Mouse (Mus musculus): ENCODE measurements around the gene Tmem38a. TPM values are rescaled to one million over a fixed set of nuclear protein-coding genes. Genes with fewer than 3 reads are reported as not detected.
A peak's percentile ranks its signal among the peaks of the same experiment; 100 is the strongest.

Tmem38a gene
- total and polyA plus RNA-seq, 3 experiments, result 1.6 to 3.3 (median 2.8) TPM

- Histone ChIP-seq H3K27me3 (ENCODE audit: insufficient read depth, low read length) (peaks cover 19% of the 10 kb centered on the region), H3K4me1 (ENCODE audit: insufficient read depth, low read depth, low read length) (peaks cover 17% of the 10 kb centered on the region), H3K9me3 (replicated peaks) (no peaks in the 10 kb centered on the region), H3K36me3 (replicated peaks) (no peaks in the 10 kb centered on the region), H3K4me3 (ENCODE audit: low read depth, low read length) (no peak overlapping the region)
- ATAC-seq (ENCODE audit: extremely low read depth, insufficient number of reproducible peaks, low FRiP score, poor library complexity, severe bottlenecking) (no peak), DNase-seq (ENCODE audit: low spot score) (no peak)
- TF ChIP-seq GATA2 (IDR thresholded peaks at IDR 0.05; ENCODE audit: borderline replicate concordance, low read depth, low read length) (no peak), CTCF (IDR thresholded peaks at IDR 0.05; ENCODE audit: low read depth, low read length) (0 out of 2 replicates have a peak, but pooled peaks have one; percentile 13)
Measured at GRCm38 (mm10) chr8:72590198-72590597, 18.3 kb downstream of the Tmem38a start.

Other genes starting within 250 kb of the Tmem38a start
- gene Eps15l1, start 150.6 kb upstream of the Tmem38a start, total RNA-seq (2014; fragmentation: Nextera tagmentation), result 95.7 and 110 TPM in 2 replicates
- gene Eps15l1, start 150.6 kb upstream of the Tmem38a start, total RNA-seq (2017), result 31.9 and 37.2 TPM in 2 replicates
- 10.8 and 16.7 TPM in 2 replicates for gene Eps15l1, start 150.6 kb upstream of the Tmem38a start, polyA plus RNA-seq (2012)
- 3.6 and 5.1 TPM in 2 replicates for gene Calr3, start 128.2 kb upstream of the Tmem38a start, total RNA-seq (2014; fragmentation: Nextera tagmentation)
- gene Calr3, start 128.2 kb upstream of the Tmem38a start, total RNA-seq (2017), result 0.58 and 0.87 TPM in 2 replicates
- 0.08 and 0.13 TPM in 2 replicates for gene Calr3, start 128.2 kb upstream of the Tmem38a start, polyA plus RNA-seq (2012)
- gene 1700030K09Rik, start 128.2 kb upstream of the Tmem38a start, total RNA-seq (2014; fragmentation: Nextera tagmentation), result 10.8 and 17.2 TPM in 2 replicates
- 7.3 and 9.0 TPM in 2 replicates for gene 1700030K09Rik, start 128.2 kb upstream of the Tmem38a start, total RNA-seq (2017)
- 3.9 and 5.0 TPM in 2 replicates for gene 1700030K09Rik, start 128.2 kb upstream of the Tmem38a start, polyA plus RNA-seq (2012)
- gene Cherp, start 96.8 kb upstream of the Tmem38a start, total RNA-seq (2014; fragmentation: Nextera tagmentation), result 142 and 187 TPM in 2 replicates
- 11.0 and 16.2 TPM in 2 replicates for gene Cherp, start 96.8 kb upstream of the Tmem38a start, total RNA-seq (2017)
- 303 and 317 TPM in 2 replicates for gene Cherp, start 96.8 kb upstream of the Tmem38a start, polyA plus RNA-seq (2012)
- 22.4 and 40.9 TPM in 2 replicates for gene Slc35e1, start 79.4 kb upstream of the Tmem38a start, total RNA-seq (2014; fragmentation: Nextera tagmentation)
- 22.7 and 24.5 TPM in 2 replicates for gene Slc35e1, start 79.4 kb upstream of the Tmem38a start, total RNA-seq (2017)
- gene Slc35e1, start 79.4 kb upstream of the Tmem38a start, polyA plus RNA-seq (2012), result 7.9 and 9.0 TPM in 2 replicates
- gene Med26, start 23.8 kb upstream of the Tmem38a start, total RNA-seq (2014; fragmentation: Nextera tagmentation), result 14.8 and 17.9 TPM in 2 replicates
- gene Med26, start 23.8 kb upstream of the Tmem38a start, total RNA-seq (2017), result 6.9 and 7.6 TPM in 2 replicates
- 43.8 and 61.3 TPM in 2 replicates for gene Med26, start 23.8 kb upstream of the Tmem38a start, polyA plus RNA-seq (2012)
- gene Smim7, start 967 bp upstream of the Tmem38a start, total RNA-seq (2014; fragmentation: Nextera tagmentation), result 26.8 and 36.6 TPM in 2 replicates
- gene Smim7, start 967 bp upstream of the Tmem38a start, total RNA-seq (2017), result 30.6 and 32.9 TPM in 2 replicates
- 14.3 and 15.8 TPM in 2 replicates for gene Smim7, start 967 bp upstream of the Tmem38a start, polyA plus RNA-seq (2012)
- not detected in 2 replicates for gene Nwd1, start 74.7 kb downstream of the Tmem38a start, total RNA-seq (2014; fragmentation: Nextera tagmentation)
- gene Nwd1, start 74.7 kb downstream of the Tmem38a start, total RNA-seq (2017), result 0.06 and 0.16 TPM in 2 replicates
- gene Nwd1, start 74.7 kb downstream of the Tmem38a start, polyA plus RNA-seq (2012), result 0.05 TPM in 1 of 2 replicates, not detected in the other
- gene Sin3b, start 151.2 kb downstream of the Tmem38a start, total RNA-seq (2014; fragmentation: Nextera tagmentation), result 73.8 and 82.2 TPM in 2 replicates
- 186 and 202 TPM in 2 replicates for gene Sin3b, start 151.2 kb downstream of the Tmem38a start, total RNA-seq (2017)
- 58.9 and 64.7 TPM in 2 replicates for gene Sin3b, start 151.2 kb downstream of the Tmem38a start, polyA plus RNA-seq (2012)
- not detected in 2 replicates for gene F2rl3, start 189.8 kb downstream of the Tmem38a start, total RNA-seq (2014; fragmentation: Nextera tagmentation)
- 0.05 and 0.12 TPM in 2 replicates for gene F2rl3, start 189.8 kb downstream of the Tmem38a start, total RNA-seq (2017)
- 0.03 TPM in 1 of 2 replicates, not detected in the other for gene F2rl3, start 189.8 kb downstream of the Tmem38a start, polyA plus RNA-seq (2012)

Data from G1E (cell line).